Mouse (Mus musculus): ENCODE measurements around the gene Prrc2b.

Prrc2b gene

DNA sequence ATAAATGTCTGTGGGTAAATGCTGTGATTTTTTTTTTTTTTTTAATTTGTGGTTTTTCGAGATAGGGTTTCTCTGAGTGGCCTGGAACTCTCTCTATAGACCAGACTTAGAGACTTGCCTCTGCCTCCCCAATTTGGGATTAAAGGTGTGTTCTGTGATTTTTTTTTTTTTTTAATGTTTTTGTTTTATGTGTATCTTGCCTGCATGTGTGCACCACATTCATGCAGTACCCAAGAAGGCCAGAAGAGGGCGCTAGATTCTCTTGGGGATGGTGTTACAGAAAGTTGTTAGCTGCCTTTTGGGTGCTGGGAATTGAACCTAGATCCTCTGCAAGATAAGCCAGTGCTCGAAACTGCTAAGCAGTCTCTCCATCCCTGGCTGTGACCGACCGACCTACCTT, 10.1 kb downstream of the Prrc2b start:
- in situ Hi-C loops (cut with MboI, MseI): no loop called here

DNA sequence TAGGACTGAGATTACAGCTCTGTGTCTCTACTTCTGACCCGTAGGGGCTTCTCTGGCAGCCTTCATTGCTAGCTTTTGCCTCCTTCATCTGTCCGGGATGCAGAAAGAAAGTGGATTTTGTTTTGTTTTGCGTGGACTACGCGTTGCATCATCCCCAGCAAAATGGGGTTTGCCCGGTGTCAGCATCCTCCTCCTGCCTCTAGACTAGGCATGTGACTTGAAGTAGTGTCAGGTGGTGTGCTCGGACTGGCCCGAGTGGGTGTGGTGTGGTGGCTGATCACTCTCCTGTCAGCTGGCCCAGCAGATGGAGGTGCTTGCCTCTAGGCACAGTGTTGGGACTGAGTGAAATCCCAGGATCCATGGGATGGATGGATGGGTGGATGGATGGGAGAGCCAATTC, 11.2 kb downstream of the Prrc2b start:
- in situ Hi-C loops (cut with MboI, MseI): no loop called here

DNA sequence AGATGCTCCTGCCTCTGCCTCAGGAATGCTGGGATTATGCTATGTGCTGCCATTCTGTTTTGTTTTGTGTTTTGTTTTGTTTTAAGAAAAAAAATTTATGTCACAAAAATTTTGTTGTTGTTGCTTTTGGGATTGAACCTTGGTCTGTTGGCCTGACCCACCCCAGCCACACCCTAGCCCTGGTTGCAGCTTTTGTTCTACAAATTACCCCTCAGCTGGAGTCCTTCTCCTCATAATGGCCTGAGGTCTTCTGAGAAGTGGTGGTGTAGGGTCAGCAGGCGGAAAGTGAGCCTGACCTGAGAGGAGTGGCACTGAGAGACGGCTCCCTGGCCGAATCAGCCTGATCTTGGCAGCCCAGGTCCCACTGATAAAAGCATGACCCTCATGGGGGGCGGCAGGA, 11.8 kb downstream of the Prrc2b start:
- in situ Hi-C loops (cut with MboI, MseI): no loop called here

DNA sequence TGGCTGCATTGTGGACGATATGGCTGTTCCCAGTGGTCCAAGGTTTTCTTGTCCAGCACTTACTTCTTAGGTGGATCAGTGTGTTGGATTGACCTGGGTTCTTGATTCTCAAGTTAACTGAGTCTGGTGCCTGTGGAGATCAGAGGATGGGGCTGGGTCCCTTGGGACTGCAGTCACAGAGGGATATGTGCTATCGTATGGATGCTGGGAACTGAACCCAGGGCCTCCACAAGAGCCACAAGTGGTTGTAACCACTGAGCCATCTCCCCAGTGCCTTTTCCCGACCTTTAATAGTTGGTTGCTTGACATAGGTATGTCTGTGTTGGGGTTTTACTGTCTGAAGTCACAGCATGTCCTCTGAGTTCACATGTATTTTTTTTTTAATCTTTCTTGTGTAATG, 12.2 kb downstream of the Prrc2b start:
- in situ Hi-C loops (cut with MboI, MseI): no loop called here

DNA sequence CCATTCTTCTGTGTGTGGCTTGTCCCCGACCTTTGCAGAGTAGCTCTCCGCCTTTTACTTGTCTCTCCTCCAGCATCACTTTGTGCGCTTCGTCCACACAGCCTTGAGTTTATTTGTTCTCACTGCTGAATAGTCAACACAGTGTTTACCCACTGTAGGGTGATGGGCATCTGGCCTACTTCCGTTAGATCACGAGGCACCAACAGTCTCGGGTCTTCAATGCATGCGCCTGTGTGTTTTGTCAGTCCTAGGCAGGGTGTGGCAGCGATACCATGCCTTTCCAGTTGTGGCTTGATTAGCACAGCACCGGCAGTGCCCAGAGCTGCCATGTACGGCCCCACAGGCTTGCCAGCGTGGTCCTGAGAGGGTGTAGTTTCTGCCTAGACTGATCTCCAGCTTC, 13.6 kb downstream of the Prrc2b start:
- in situ Hi-C loops (cut with MboI, MseI): no loop called here

DNA sequence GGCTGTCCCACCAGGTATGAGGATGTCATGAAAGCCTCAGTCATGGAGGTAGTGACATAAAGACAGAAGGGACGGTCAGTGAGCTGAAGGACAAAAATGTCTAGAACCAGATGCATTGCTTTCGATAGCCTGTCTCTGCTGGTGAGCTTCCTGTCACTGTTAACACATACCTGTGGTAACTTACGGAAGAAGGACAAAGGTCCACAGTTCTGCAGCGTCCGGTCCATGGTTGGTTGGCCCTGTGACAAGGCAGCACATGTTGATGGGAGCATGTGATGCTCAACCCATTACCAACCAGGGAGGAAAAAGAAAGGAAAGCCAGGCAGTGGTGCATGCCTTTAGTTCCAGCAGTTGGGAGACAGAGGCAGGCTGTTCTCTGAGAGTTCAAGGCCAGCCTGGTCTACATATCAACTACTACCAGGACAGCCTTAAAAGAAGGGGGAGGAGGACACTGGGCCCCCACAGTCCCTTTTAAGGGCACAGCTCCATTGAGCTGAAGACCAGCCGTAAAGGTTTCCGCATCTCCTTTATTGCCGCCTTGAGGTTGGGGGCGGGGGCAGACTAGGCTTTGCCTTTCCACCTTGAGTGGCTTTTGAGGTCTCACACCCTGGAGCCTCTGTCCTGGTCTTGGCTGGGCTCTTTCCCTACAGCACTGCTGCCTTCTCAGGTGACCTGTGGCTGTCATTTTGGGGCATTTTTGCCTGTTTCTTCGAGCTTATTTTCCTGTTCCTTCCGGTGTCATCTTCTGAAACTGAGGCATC, 14.3 kb downstream of the Prrc2b start:
- in situ Hi-C loops (cut with MboI, MseI): no loop called here

DNA sequence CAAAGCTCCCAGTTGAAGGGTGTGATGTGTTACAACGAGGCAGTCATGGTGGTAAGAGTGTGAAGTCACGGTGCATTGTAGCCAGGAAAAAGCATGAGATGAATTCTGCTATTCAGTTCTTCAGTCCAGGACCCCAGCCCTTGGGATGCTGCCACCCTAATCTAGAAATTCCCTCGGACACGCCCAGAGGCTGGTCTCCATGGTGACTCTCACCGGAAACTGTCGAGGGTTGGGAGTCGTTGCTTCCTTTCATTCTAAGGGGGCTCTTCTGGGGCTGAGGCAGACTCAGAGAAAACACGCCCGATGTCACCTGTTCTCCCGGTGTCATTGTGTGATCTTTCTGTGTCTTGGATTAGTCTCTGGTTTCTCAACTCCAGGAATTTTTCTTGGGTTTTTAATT, 15.7 kb downstream of the Prrc2b start:
- in situ Hi-C loops (cut with MboI, MseI): no loop called here

DNA sequence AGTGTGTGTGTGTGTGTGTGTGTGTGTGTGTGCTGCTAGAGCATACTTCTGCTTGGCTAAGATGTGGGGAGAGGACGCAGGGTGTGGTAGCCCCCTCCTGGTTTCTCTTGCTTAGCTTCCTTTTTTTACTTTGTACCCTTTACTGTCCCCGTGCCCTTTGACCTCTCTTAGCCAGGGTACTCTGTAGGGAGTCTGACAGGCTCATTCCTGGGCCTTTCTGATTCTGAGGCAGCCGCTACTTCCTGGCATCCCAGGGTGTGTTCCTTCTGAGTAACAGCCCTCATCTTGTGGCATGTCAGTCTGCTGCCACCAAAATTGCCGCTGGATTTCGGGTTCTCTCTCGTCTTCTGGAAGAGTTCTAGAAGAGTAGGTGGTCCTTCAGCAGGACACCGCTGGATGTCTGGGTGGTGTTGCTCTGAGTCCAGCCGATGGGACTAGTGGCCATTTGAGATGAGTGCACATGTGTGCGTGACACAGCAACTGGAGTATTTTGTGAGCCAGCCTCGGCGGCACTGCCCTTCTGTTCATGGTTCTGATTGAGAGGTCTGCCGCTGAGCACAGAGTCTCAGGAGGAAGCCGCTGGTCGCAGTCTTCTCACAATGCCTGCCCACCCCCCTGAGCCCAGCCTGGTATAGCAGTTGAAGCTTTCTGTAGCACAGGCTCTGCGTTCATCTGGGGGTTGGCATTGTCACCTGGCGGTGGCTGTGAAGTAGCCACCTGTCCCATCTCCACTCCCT, 16.3 kb downstream of the Prrc2b start:
- in situ Hi-C loops (cut with MboI, MseI): no loop called here

DNA sequence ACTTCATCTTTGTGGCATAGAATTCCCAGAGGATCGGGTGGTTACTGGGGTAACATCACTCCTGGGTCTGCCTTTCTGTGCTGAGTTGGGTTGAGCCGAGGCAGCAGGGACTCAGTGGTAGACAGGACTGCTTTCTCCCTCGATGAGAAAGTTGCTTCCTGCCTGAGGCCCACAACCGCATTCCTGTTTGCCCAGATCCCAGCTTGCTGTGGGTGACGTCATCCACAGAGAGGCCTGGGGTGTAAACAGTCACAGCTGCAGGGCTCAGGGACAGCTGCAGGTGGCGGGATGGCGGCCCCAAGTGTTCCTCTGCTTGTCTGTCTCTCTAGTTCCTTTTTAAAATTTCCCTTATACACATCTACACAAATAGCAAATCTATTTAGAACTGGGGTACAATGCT, 16.9 kb downstream of the Prrc2b start:
- in situ Hi-C loops (cut with MboI, MseI): no loop called here

DNA sequence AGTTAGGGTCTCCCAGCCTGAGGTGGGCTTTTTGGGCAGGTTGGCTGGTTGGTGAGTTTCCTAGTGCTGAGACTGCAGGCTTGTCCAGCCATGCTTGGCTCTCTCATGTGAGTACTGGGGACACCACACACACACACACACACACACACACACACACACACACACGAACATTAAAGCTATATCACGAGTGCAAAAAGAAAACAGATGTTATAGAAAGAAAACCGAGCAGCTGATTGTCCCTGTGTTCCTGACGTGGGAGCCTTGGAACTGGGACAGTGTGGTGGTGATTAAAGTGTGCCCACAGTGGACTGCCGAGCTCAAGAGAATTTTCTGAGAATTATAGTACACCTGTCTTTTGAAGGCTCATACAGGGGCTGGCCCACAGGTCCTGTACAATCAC, 18.4 kb downstream of the Prrc2b start:
- in situ Hi-C loops (cut with MboI, MseI): no loop called here

DNA sequence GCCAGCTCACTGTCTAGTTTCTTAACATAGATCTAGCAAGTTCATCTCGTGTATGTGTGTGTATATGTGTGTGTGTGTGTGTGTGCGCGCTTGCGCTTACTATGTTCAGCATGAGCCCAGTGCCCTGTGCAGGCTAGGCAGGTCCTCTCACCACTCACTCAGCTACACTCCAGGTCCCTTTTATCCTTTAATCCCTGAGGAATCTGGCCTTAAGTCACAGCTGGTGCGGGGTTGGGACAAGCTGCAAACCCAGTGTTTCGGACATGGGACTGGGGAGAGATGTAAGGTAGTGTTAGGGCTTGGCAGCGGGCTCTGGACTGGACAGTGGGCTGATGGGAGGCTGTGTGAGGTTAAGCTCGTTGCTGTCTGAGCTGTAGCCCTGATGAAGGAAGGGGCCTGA, 19.1 kb downstream of the Prrc2b start:
- in situ Hi-C loops (cut with MboI, MseI): no loop called here

DNA sequence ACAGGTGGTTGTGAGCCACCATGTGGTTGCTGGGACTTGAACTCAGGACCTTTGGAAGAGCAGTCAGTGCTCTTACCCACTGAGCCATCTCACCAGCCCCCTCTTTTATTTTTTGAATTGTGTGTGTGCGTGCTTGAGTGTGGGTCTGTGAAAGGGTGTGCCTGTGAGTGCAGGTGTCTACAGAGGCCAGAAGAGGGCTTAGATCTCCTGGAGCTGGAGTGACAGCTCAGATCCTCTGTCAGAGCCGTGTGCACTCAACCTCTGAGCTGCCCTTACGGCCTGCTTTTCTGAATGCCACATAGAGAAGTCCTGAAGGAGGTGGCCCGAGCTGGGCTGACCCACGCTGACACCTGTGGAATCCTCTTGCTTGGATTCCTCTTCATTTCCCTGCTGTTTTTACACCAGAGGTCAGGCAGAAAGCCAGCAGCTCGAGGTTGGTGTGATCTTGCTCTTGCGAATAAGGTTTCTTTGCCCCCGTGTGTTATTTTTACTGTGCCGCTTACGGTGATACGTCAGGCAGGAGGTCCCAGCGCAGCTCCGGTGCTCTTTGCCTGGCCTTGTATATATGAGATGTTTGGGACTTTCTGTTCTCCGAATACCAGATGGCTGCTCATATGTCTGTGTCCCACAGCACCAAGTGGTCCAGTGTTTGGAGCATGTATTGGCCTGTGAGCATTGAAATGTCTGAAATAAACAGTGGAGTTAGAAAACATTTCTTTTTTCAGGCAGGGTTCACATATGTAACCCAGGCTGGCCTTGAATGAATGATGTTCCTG, 21.0 kb downstream of the Prrc2b start:
- in situ Hi-C loops (cut with MboI, MseI): no loop called here

DNA sequence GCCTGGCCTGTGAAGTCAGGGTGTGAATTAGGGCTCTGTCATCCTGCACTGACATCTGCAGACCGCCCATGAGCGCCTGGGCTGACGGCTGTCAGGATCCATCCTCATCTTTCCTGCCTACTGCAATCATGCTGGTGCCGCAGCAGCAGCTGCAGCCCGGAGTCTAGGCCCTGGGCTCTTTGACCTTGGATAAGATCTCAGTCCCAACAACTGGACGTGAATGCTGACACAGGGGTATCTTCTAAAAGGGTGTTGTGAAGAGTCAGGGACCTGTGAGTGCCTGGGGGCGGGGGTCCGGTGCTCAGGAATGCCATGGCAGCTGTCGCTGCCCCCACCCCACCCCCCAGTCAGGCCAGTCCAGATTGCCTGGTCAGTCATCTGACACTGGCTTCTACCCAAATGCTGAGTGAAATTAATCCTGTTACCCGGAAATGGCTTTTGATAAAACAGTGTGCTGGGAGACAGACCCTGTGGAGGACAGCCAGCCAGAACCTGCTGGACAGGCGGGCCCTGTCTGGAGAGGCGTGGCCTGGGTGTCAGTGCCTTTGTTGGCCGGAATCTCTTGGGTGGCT, 23.4 kb downstream of the Prrc2b start:
- in situ Hi-C loops (cut with MboI, MseI): no loop called here

DNA sequence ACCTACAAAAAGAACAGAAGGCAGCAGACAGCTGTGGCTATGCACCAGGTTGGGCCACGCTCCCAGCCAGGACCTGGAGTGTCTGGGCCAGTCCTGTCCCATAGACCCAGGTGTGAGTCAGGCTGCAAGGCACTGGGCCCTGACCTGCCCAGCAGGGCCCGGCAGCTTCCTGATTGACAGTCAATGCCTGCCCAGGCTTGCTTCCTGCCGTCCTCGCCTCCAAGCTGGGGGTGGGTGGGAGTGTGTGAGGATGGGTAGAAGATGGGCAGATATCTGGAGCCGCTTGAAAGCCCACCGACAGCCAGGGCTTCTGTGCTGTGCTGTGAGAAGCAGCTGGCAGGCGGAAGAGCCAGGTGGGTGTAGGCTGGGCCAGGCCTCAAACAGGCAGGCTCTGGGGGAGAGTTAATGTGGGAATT, 24.2 kb downstream of the Prrc2b start:
- in situ Hi-C loops (cut with MboI, MseI): no loop called here

DNA sequence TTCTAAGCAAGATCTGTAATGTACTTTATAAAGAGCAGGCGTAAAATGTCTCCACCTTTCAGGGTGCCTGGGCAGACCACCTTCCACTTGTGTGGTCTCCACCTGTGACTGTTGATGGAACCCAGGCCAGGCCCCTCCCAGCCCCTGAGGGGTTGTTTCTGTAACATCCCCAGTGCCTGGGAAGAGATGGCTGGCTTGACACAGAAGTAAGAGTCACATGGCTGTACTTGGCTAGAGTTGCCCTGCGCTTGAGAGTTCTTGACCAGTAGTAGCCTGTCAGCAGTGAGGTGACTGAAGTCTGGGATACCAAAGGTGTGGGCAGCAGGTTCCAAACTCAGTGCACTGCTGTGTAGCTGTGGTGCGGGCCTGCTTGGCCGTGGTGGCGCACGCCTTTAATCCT, 24.6 kb downstream of the Prrc2b start:
- in situ Hi-C loops (cut with MboI, MseI): no loop called here

DNA sequence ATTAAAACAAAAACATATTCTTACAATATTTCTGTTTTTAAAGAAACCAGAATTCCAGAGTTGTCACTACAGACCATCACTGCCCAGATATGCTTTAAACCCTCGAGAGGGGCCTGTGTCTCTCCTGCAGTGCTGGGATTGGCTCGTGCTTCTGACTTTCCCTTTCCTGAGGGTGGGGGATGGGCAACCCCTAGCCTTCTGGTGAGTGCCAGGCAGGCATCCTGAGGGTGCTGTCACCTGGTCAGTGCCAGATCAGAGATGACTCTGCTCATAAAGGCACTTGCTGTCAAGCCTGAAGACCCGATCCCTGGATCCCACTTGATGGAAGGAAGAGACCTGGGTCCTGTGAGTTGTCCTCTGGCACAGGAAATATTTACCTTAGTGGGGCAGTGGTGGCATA, 26.0 kb downstream of the Prrc2b start:
- in situ Hi-C loops (cut with MboI, MseI): no loop called here

DNA sequence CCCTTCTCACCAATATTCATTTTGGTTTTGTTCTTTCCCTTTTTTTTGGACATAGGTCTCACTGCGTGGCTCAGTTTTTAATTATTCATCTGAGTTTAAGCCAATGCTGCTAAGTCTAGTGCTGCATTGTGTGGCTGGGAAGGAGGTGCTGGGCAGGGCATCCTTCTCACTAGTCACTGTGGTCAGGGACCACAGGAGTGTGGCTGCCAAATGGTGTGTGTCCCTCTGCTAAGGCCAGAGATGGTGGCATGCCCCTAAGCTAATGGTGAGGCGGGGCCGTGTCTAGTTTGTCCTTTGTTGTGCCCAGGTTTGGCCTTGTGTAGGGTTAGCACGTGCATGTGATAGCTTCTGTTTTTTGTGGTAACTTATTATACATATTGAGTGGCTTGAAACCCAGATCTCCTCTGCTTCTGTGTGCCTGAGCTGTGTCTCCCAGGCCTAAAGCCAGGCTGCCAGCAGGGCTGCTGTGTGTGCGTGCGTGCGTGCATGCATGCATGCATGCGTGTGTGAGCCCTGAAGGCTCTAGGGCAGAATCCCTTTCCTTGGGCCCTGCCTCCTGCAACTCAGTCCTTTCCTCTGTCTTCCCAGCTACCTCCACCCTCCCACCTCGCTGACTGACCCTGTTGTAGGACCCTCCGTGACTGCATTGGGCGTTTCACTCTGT, 26.6 kb downstream of the Prrc2b start:
- in situ Hi-C loops (cut with MboI, MseI): no loop called here

DNA sequence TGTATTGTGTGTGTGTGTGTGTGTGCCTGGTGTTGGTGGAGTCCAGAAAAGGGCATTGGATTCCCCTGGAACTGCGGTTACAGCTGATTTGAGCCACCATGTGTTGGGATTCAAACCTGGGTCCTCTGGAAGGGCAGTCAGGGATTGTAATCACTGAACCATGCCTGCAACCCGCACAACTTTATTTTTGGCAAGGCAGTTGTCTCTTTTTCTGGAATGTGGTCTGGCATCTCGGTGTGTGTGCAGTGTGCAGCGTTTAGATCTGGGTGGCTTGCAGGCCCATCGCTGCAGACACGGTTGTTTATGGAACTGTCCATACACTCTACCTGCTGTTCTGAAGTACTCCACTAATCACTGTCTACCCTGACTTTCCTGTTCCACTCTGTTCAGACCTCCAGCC, 28.5 kb downstream of the Prrc2b start:
- in situ Hi-C loops (cut with MboI, MseI): no loop called here

DNA sequence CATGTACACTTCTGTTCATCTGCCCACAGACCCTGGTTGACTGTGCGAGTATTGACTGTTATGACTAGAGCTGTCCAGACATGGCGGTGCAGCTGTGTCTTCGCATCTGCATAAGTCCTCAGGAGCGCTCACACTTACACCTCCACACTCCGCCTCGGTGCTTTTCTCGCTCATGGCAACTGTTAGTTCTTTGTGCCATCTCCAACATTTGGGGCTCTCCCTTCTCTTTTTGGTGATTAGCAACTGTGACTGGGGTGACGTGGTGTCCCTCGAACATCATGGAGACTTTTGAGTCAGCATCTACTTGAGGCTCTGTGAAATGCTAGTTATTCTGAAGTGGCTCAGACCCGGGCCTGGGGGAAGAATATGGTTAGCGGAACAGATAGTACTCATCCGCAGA, 29.2 kb downstream of the Prrc2b start:
- in situ Hi-C loops (cut with MboI, MseI): no loop called here

DNA sequence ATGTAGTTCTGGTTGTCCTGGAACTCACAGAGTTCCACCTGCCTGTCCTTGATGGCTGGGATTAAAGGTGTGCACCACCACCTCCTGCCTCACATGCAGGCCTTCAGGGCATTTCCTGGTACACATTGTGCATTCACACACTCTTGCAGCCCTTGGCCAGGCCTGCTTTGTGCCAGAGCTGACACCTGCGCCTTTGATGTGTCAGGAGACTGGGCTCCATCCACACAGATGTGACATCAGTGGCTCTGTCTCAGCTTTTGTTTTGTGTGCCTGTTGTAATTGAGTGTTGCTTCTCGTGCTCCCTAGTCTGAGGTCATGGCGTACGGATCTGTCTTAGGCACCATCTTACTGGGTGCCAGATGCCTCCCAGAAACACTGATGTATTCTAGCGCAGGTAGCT, 30.5 kb downstream of the Prrc2b start:
- in situ Hi-C loops (cut with MboI, MseI): no loop called here

DNA sequence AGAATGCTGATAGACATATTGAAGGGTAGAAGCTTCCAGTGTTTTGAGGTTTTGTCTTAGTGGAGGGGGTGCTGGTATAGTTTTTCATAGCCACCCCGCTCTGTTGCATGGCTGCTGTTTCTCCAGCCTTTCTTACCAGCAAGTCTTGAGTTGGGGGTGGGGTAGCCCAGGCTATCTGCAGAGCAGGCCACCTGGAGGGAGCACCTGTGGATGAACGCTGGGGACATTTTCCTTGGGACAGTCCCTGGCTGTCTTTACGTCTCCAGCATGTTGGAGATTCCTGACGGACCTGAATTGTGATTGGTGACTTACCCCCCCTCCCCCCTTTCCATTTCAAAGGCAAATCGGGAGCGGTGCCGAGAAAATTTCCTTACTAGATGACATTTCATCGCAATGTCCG, 31.2 kb downstream of the Prrc2b start:
- in situ Hi-C loops (cut with MboI, MseI): no loop called here

Data from T-helper 2 cell (primary cell).